Mouse (Mus musculus): Measurements from ENCODE around the gene Adat2.
A peak's percentile ranks its signal among the peaks of the same experiment; 100 is the strongest.

The Adat2 gene

GRCm38 (mm10) chr10:13552646-13553497 is at the start of gene Adat2, which contains the start of gene Pex3:
Gene Adat2, plus strand, starts transcription at chr10:13552894.
Gene Pex3, minus strand, starts transcription at chr10:13553142.
- DNase-seq (ENCODE audit: low spot score in 2 of 2), result peak; percentile 78 to 81

- no peak for DNase-seq (ENCODE audit: low spot score in 2 of 2)
Observed at GRCm38 (mm10) chr10:13521857-13522256, 30.8 kb upstream of the Adat2 start.

GRCm38 (mm10) chr10:13528155-13528554 is 24.5 kb upstream of the Adat2 start:
- DNase-seq (ENCODE audit: low spot score in 2 of 2), result no peak

GRCm38 (mm10) chr10:13534751-13535150 is 17.9 kb upstream of the Adat2 start:
- no peak for DNase-seq (ENCODE audit: low spot score in 2 of 2)

GRCm38 (mm10) chr10:13536706-13537105 is 16.0 kb upstream of the Adat2 start:
- no peak for DNase-seq (ENCODE audit: low spot score in 2 of 2)

GRCm38 (mm10) chr10:13539769-13540333 is 12.8 kb upstream of the Adat2 start:
- DNase-seq (ENCODE audit: low spot score in 2 of 2), result no peak

GRCm38 (mm10) chr10:13541721-13542120 is 11.0 kb upstream of the Adat2 start:
- DNase-seq (ENCODE audit: low spot score in 2 of 2), result no peak

- DNase-seq (ENCODE audit: low spot score in 2 of 2), result no peak
Observed at GRCm38 (mm10) chr10:13553498-13553985, 848 bp downstream of the Adat2 start.

GRCm38 (mm10) chr10:13554316-13554715 is 1.6 kb downstream of the Adat2 start:
- no peak for DNase-seq (ENCODE audit: low spot score in 2 of 2)

GRCm38 (mm10) chr10:13560014-13560674 is 7.5 kb downstream of the Adat2 start:
- no peak for DNase-seq (ENCODE audit: low spot score in 2 of 2)

- peak in 1 of 2 experiments; percentile 72 for DNase-seq (ENCODE audit: low spot score in 2 of 2)
Observed at GRCm38 (mm10) chr10:13564364-13565079, 11.8 kb downstream of the Adat2 start.

GRCm38 (mm10) chr10:13565080-13565448 is 12.4 kb downstream of the Adat2 start:
- no peak for DNase-seq (ENCODE audit: low spot score in 2 of 2)

- no peak for DNase-seq (ENCODE audit: low spot score in 2 of 2)
Observed at GRCm38 (mm10) chr10:13566393-13566792, 13.7 kb downstream of the Adat2 start.

- DNase-seq (ENCODE audit: low spot score in 2 of 2), result no peak
Observed at GRCm38 (mm10) chr10:13569818-13570217, 17.1 kb downstream of the Adat2 start.

GRCm38 (mm10) chr10:13570697-13571538 is 18.2 kb downstream of the Adat2 start:
- no peak for DNase-seq (ENCODE audit: low spot score in 2 of 2)

- DNase-seq (ENCODE audit: low spot score in 2 of 2), result no peak
Observed at GRCm38 (mm10) chr10:13572003-13572402, 19.3 kb downstream of the Adat2 start.

- no peak for DNase-seq (ENCODE audit: low spot score in 2 of 2)
Observed at GRCm38 (mm10) chr10:13572410-13572809, 19.7 kb downstream of the Adat2 start.

- DNase-seq (ENCODE audit: low spot score in 2 of 2), result no peak
Observed at GRCm38 (mm10) chr10:13577123-13577522, 24.4 kb downstream of the Adat2 start.

- no peak for DNase-seq (ENCODE audit: low spot score in 2 of 2)
Observed at GRCm38 (mm10) chr10:13587914-13588313, 35.2 kb downstream of the Adat2 start.

- DNase-seq (ENCODE audit: low spot score in 2 of 2), result no peak
Observed at GRCm38 (mm10) chr10:13592196-13592595, 39.5 kb downstream of the Adat2 start.

GRCm38 (mm10) chr10:13593529-13593928 is 40.8 kb downstream of the Adat2 start:
- DNase-seq (ENCODE audit: low spot score in 2 of 2), result no peak
